Mouse (Mus musculus) midbrain, embryonic 15.5 days (tissue): ENCODE measurements around the gene Mamdc2. TPM values are rescaled to one million over a fixed set of nuclear protein-coding genes. Genes with fewer than 3 reads are reported as not detected.
A peak's percentile ranks its signal among the peaks of the same experiment; 100 is the strongest.

Experiments
- ATAC-seq: fragments of 200-750 bp; cut with Nextera tagmentation; replicated peaks from 2 replicates; pipeline ENCODE4 v1.8.0; 2017; ENCODE audit warnings: moderate TSS enrichment
- H3K27ac ChIP-seq: fragments of 300-500 bp; sonication (generic); 2 replicates; pipeline ENCODE4 v1.5.1; 2015; ENCODE audit warnings: mild to moderate bottlenecking, inconsistent platforms
- H3K27me3 ChIP-seq: fragments of 300-500 bp; sonication (generic); replicated peaks from 2 replicates; pipeline ENCODE4 v1.6.1; 2015; ENCODE audit warnings: inconsistent platforms
- H3K36me3 ChIP-seq: fragments of 300-500 bp; sonication (generic); replicated peaks from 2 replicates; pipeline ENCODE4 v1.6.1; 2015; ENCODE audit warnings: inconsistent platforms
- H3K4me1 ChIP-seq: fragments of 300-500 bp; sonication (generic); 2 replicates; pipeline ENCODE4 v1.6.1; 2015; ENCODE audit warnings: inconsistent platforms
- H3K4me2 ChIP-seq: fragments of 300-500 bp; sonication (generic); 2 replicates; pipeline ENCODE4 v1.6.1; 2015; ENCODE audit warnings: inconsistent platforms, mild to moderate bottlenecking, moderate library complexity
- H3K4me3 ChIP-seq: fragments of 300-500 bp; sonication (generic); 2 replicates; pipeline ENCODE4 v1.5.1; 2015; ENCODE audit warnings: mild to moderate bottlenecking, inconsistent platforms
- H3K9ac ChIP-seq: fragments of 300-500 bp; sonication (generic); 2 replicates; pipeline ENCODE4 v1.6.1; 2015; ENCODE audit warnings: mild to moderate bottlenecking, inconsistent platforms
- H3K9me3 ChIP-seq: fragments of 300-500 bp; sonication (generic); 2 replicates; pipeline ENCODE4 v1.6.1; 2016; ENCODE audit warnings: inconsistent platforms
- WGBS: fragments of 180-500 bp; shearing (Covaris S2); methylation state at CpG from one replicate; pipeline ENCODE4 v1.1.7; 2015; ENCODE audit warnings: mixed read lengths; 5-methylcytosine and 5-hydroxymethylcytosine counted together
- polyA plus RNA-seq: library from polyadenylated mRNA; unstranded; fragments of >200 nt; fragmentation: Nextera tagmentation; extraction: Ambion mirVana; gene quantifications from 2 replicates; pipeline ENCODE4 v1.2.1, GENCODE M21; 2015

The Mamdc2 gene
- polyA plus RNA-seq, 1 experiment from 2014 or later = 2.9 TPM

- Histone ChIP-seq H3K27ac (no peak overlapping the region), H3K4me3 (no peak overlapping the region), H3K36me3 (no peaks in the 10 kb centered on the region), H3K4me2 (no peak overlapping the region), H3K9me3 (no peaks in the 10 kb centered on the region), H3K27me3 (no peaks in the 10 kb centered on the region), H3K4me1 (no peaks in the 10 kb centered on the region), H3K9ac (no peak overlapping the region)
- no peak for ATAC-seq
- 72% methylated on average over 1 of the region's 1 CpGs for WGBS
Observed at GRCm38 (mm10) chr19:23298917-23299316, 149.3 kb downstream of the Mamdc2 start.

- no peaks in the 10 kb centered on the region for H3K9me3 ChIP-seq
- ATAC-seq = no peak
Observed at GRCm38 (mm10) chr19:23297191-23297590, 151.1 kb downstream of the Mamdc2 start.

GRCm38 (mm10) chr19:23289251-23289650 lies 159.0 kb downstream of the Mamdc2 start:
- 85% methylated on average over 1 of the region's 1 CpGs for WGBS
- H3K27me3 ChIP-seq = no peaks in the 10 kb centered on the region
- no peak overlapping the region for H3K4me3 ChIP-seq
- H3K27ac ChIP-seq = no peak overlapping the region
- no peaks in the 10 kb centered on the region; the same call in 1 of the 2 replicates for H3K9me3 ChIP-seq
- no peak for ATAC-seq
- H3K4me1 ChIP-seq = no peaks in the 10 kb centered on the region
- no peak overlapping the region for H3K9ac ChIP-seq
- no peaks in the 10 kb centered on the region for H3K36me3 ChIP-seq
- no peak overlapping the region for H3K4me2 ChIP-seq

More at GRCm38 (mm10) chr19:23297191-23297590, 151.1 kb downstream of the Mamdc2 start:
- Histone ChIP-seq H3K27ac (no peak overlapping the region), H3K9ac (no peak overlapping the region), H3K36me3 (no peaks in the 10 kb centered on the region), H3K4me3 (no peak overlapping the region), H3K27me3 (no peaks in the 10 kb centered on the region), H3K4me2 (no peak overlapping the region), H3K4me1 (no peaks in the 10 kb centered on the region)

- no peak for ATAC-seq
- H3K27me3 ChIP-seq = 0 out of 2 replicates have a peak, but pooled peaks cover 3% of the 10 kb centered on the region
- H3K27ac ChIP-seq = no peak overlapping the region
- H3K4me1 ChIP-seq = no peaks in the 10 kb centered on the region
- no peak overlapping the region for H3K4me2 ChIP-seq
- H3K9me3 ChIP-seq = no peaks in the 10 kb centered on the region; the same call in 1 of the 2 replicates
- H3K4me3 ChIP-seq = no peak overlapping the region
- no peak overlapping the region for H3K9ac ChIP-seq
- no peaks in the 10 kb centered on the region for H3K36me3 ChIP-seq
- WGBS = 47% methylated on average over 8 of the region's 8 CpGs
Observed at GRCm38 (mm10) chr19:23281911-23282660, 166.2 kb downstream of the Mamdc2 start.

- peak overlapping the region; percentile 85 for H3K4me3 ChIP-seq
- H3K4me2 ChIP-seq = peak overlapping the region; percentile 60
- peak overlapping the region; percentile 67 for H3K27ac ChIP-seq
- no peaks in the 10 kb centered on the region for H3K9me3 ChIP-seq
- peak; percentile 58 for ATAC-seq
- H3K36me3 ChIP-seq = no peaks in the 10 kb centered on the region
- H3K4me1 ChIP-seq = peaks cover 10% of the 10 kb centered on the region
- 57% methylated on average over 4 of the region's 4 CpGs for WGBS
- H3K27me3 ChIP-seq = no peaks in the 10 kb centered on the region
- H3K9ac ChIP-seq = peak overlapping the region; percentile 72; the same call in 1 of the 2 replicates
Observed at GRCm38 (mm10) chr19:23274054-23274724, 174.1 kb downstream of the Mamdc2 start.

GRCm38 (mm10) chr19:23273355-23274053 lies 174.7 kb downstream of the Mamdc2 start, which contains the start of gene Smc5:
Gene Smc5 (minus strand): TSS chr19:23273897.
- under 1% methylated on average over 68 of the region's 69 CpGs for WGBS

GRCm38 (mm10) chr19:23256771-23257170 lies 191.5 kb downstream of the Mamdc2 start:
- WGBS = 90% methylated on average over 9 of the region's 9 CpGs
- Histone ChIP-seq H3K4me1 (no peaks in the 10 kb centered on the region), H3K9ac (no peak overlapping the region), H3K36me3 (peaks cover 21% of the 10 kb centered on the region), H3K4me2 (no peak overlapping the region), H3K27me3 (no peaks in the 10 kb centered on the region), H3K27ac (no peak overlapping the region), H3K4me3 (no peak overlapping the region), H3K9me3 (no peaks in the 10 kb centered on the region)
- ATAC-seq = no peak

More at GRCm38 (mm10) chr19:23273355-23274053, 174.7 kb downstream of the Mamdc2 start, which contains the start of gene Smc5:
- Histone ChIP-seq H3K9ac (peak within 1 kb of the TSS; percentile 72), H3K27me3 (no peaks in the 10 kb centered on the region), H3K27ac (peak within 1 kb of the TSS; percentile 67), H3K4me1 (peaks cover 10% of the 10 kb centered on the region), H3K4me3 (peak within 1 kb of the TSS; percentile 85), H3K36me3 (no peaks in the 10 kb centered on the region; the same call in 1 of the 2 replicates), H3K4me2 (peak within 1 kb of the TSS; percentile 60), H3K9me3 (no peaks in the 10 kb centered on the region)
- peak; percentile 96 for ATAC-seq

Other genes with a start within 250 kb of the Mamdc2 start
- gene Smc5, start 174.5 kb downstream of the Mamdc2 start, polyA plus RNA-seq = 25.8 and 28.4 TPM in 2 replicates
- gene 1700028P14Rik, start 204.4 kb upstream of the Mamdc2 start, polyA plus RNA-seq = 2.1 and 2.4 TPM in 2 replicates
- gene Ptar1, start 239.0 kb upstream of the Mamdc2 start, polyA plus RNA-seq = 3.9 and 4.1 TPM in 2 replicates